Mouse (Mus musculus) right cerebral cortex, postnatal 4 days (tissue): ENCODE results near the gene Pitx3.
"Not testable (repeated sequence)": the region's sequence is repeated elsewhere in the genome, so short reads cannot be mapped to it uniquely, and the experiment has no call there.

ENCODE experiments used
- DNase-seq: peaks from one replicate; pipeline ENCODE4 v3.0.0-alpha.2; 2022

The Pitx3 gene

GRCm38 (mm10) chr19:46131694-46132525 is 16.2 kb downstream of the Pitx3 start, which contains the start of gene Elovl3:
Gene Elovl3, plus strand, starts transcription at chr19:46131897.
- DNase-seq = no peak

DNA sequence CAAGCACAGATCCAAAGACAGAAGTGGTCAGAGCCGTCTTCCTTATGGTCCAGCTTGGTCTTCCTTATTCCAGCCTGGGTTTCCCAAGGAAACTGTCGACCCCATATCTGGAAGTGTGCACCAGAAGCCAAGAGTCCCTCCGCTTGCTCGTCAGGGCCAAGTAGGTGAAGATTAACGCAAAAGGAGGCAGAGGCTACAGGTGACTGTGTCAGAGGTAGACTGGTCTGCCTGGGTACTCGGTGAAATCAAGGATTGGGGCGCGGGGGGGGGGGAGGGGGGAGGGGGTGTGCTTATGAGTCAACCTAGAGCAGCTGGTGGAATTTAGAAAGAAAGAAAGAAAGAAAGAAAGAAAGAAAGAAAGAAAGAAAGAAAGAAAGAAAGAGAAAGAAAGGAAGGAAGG is 16.8 kb downstream of the Pitx3 start:
- no peak for DNase-seq

- not testable (repeated sequence) for DNase-seq
Measured at GRCm38 (mm10) chr19:46129737-46130136, 18.4 kb downstream of the Pitx3 start.

- DNase-seq = no peak
Measured at GRCm38 (mm10) chr19:46126301-46126700, 21.8 kb downstream of the Pitx3 start.

- DNase-seq = no peak
Measured at GRCm38 (mm10) chr19:46124651-46125050, 23.5 kb downstream of the Pitx3 start.

DNA sequence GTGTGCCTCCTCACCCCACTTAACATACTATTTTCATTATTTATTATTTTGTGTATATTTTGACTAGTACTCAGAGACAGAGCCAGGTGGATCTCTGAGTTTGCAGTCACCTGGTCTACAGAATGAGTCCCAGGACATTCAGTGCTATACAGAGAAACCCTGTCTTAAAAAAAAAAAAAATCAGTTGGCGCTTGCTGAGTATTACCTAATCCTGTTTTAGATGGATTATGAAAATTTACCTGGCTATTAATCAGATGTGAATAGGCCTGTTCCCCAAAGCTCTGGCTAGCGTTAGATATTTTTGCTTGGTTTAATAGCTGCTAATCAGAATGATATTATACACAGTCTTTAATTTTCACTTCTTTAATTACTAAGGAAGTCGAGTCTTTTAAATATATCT is 24.2 kb downstream of the Pitx3 start:
- DNase-seq = no peak

DNA sequence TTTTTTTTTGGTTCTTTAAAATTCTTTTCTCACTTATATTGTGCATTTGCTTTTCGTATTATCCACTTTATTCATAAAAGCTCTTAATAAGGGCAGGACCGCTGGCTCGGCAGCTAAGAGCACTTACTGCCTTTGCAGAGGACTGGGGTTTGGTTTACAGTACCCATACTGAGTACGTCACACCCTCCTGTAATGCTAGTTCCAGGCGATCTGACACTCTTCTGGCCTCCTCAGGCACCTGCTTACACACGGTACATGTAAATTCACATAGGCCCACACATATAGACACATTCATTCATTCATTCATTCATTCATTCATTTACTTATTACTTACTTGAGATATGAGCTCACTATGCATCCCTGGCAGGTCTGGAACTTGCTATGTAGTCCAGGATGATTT is 27.3 kb downstream of the Pitx3 start:
- no peak for DNase-seq

GRCm38 (mm10) chr19:46119458-46119857 is 28.7 kb downstream of the Pitx3 start:
- DNase-seq = no peak

DNA sequence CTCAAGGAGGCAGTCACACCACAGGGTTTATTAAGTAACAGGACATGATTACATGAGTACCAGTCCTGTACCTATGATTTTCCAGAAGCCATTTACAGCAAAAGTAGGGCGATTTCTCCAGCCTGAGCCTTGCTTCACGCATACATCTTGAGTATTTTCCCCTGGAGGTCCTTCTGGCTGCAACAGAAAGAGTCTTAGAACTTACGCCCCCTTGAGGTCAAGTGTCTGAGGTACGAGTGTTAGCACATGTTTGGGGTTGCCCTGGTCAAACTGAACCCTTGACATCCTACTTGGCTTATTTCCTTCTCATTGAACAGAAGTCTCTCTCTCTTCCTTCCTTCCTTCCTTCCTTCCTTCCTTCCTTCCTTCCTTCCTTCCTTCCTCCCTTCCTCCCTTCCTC is 33.5 kb downstream of the Pitx3 start:
- no peak for DNase-seq

- DNase-seq = no peak
Measured at GRCm38 (mm10) chr19:46110781-46111180, 37.3 kb downstream of the Pitx3 start.

DNA sequence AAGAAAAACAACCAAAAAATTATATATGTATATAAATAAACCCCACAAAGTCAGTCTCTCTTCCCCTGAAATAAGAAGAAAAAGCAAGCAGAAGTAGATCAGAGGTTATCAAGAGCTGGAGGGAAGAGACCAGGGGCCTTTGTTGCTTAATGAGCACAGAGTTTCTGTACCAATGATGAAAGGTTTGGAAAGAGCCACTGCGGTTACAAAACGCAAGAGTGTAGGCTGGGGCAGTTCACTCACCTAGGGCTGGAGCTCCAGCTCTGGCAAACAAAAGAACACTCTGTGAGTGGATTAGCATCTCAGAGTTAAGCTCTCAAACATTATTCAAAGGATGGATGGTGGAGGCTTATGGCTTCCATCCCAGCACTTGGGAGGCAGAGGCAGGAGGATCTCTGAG is 37.9 kb downstream of the Pitx3 start:
- no peak for DNase-seq

GRCm38 (mm10) chr19:46104187-46104557 is 44.0 kb downstream of the Pitx3 start:
- DNase-seq = no peak

GRCm38 (mm10) chr19:46103437-46104186 is 44.5 kb downstream of the Pitx3 start:
- no peak for DNase-seq

DNA sequence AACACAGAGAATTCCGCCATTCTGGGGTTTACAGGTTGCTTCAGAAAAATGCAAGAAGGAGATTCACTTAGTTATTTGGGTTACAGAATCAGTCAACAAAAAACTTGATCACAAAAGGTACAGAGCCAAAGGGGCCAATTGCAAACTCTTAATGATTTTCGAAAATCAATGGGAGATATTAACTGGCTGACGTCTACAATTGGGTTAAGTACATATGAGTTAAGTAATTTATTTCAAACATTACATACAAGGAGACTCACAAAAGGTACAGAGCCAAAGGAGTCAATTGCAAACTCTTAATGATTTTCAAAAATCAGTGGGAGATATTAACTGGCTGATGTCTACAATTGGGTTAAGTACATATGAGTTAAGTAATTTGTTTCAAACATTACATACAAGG is 48.6 kb downstream of the Pitx3 start:
- no peak for DNase-seq

DNA sequence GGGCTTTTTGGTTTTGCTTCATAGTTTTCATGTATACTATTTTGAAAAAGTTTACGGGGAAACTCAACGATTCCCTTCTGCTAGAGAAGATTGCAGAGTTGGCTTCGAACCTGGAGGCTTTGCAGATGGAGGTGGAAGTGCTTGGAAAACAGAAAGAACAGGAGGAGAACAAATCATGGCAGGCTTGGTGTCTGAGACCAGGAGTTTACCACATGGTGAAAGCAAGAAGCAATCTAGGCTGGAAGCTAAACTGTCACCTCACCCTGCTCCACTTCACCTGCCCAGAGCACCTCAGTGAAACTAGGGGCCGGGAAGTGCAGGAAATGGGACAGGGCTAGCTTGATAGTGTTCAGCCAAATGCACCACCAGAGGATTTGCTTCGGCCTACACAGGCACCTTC is 51.7 kb downstream of the Pitx3 start:
- DNase-seq = no peak

- no peak for DNase-seq
Measured at GRCm38 (mm10) chr19:46095291-46095690, 52.8 kb downstream of the Pitx3 start.

- DNase-seq = no peak
Measured at GRCm38 (mm10) chr19:46094144-46094543, 54.0 kb downstream of the Pitx3 start.

- DNase-seq = no peak
Measured at GRCm38 (mm10) chr19:46091641-46092040, 56.5 kb downstream of the Pitx3 start.

DNA sequence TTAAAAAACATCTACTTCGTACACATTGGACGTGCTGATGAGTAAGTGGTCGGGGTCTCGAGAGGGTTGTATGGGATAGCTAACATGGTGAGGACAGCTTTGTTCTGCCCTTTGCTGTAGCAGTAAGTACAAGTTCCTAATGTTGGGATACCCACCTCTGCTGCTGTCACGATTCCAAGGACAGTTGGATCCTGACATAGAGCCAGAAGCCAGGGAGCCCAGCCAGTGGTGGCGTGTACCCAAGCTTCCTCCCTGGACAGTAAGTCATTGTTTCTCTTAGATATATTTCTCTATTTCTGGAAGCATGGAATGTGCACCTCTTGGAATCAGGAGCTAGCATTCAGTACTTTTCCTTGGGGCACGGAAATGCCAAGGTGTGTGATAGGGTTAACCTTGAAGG is 60.3 kb downstream of the Pitx3 start:
- DNase-seq = no peak

GRCm38 (mm10) chr19:46086337-46086736 is 61.8 kb downstream of the Pitx3 start:
- peak; percentile 72 for DNase-seq
